Mouse (Mus musculus): ENCODE results near the gene Igf2bp2. TPM values are rescaled to one million over a fixed set of nuclear protein-coding genes. Genes with fewer than 3 reads are reported as not detected.
A peak's percentile ranks its signal among the peaks of the same experiment; 100 is the strongest.

Igf2bp2 gene
- polyA plus RNA-seq, 1 experiment from 2014 or later: 146 TPM

GRCm38 (mm10) chr16:22178793-22179192, 15.7 kb upstream of the Igf2bp2 start:
- ATAC-seq (ENCODE audit: insufficient number of reproducible peaks, insufficient read depth, low FRiP score, low read depth): no peak
- Histone ChIP-seq H3K27ac (ENCODE audit: low read length) (no peak overlapping the region), H3K36me3 (ENCODE audit: control insufficient read depth, insufficient read depth, low read length) (no peaks in the 10 kb centered on the region), H3K4me2 (replicated peaks; ENCODE audit: low read depth, low read length) (no peak overlapping the region), H3K9me3 (ENCODE audit: control insufficient read depth, low read depth, low read length) (no peaks in the 10 kb centered on the region; the same call in 1 of the 2 replicates), H3K27me3 (ENCODE audit: control insufficient read depth, insufficient read depth, low read length) (no peaks in the 10 kb centered on the region), H3K4me3 (ENCODE audit: low read depth, low read length) (no peak overlapping the region), H3K9ac (replicated peaks; ENCODE audit: low read depth, low read length) (no peak overlapping the region), H3K4me1 (ENCODE audit: control insufficient read depth, insufficient read depth, low read length) (0 out of 2 replicates have a peak, but pooled peaks cover 2% of the 10 kb centered on the region)
- WGBS: 72% methylated on average over 3 of the region's 3 CpGs

- Histone ChIP-seq H3K4me1 (ENCODE audit: control insufficient read depth, insufficient read depth, low read length) (0 out of 2 replicates have a peak, but pooled peaks cover 2% of the 10 kb centered on the region), H3K4me3 (ENCODE audit: low read depth, low read length) (no peak overlapping the region), H3K36me3 (ENCODE audit: control insufficient read depth, insufficient read depth, low read length) (no peaks in the 10 kb centered on the region), H3K9ac (replicated peaks; ENCODE audit: low read depth, low read length) (no peak overlapping the region), H3K4me2 (replicated peaks; ENCODE audit: low read depth, low read length) (no peak overlapping the region), H3K9me3 (ENCODE audit: control insufficient read depth, low read depth, low read length) (no peaks in the 10 kb centered on the region; the same call in 1 of the 2 replicates), H3K27ac (ENCODE audit: low read length) (no peak overlapping the region), H3K27me3 (ENCODE audit: control insufficient read depth, insufficient read depth, low read length) (no peaks in the 10 kb centered on the region)
- no peak for ATAC-seq (ENCODE audit: insufficient number of reproducible peaks, insufficient read depth, low FRiP score, low read depth)
- 69% methylated on average over 2 of the region's 2 CpGs for WGBS
Observed at GRCm38 (mm10) chr16:22177999-22178398, 14.9 kb upstream of the Igf2bp2 start.

- no peaks in the 10 kb centered on the region for H3K27me3 ChIP-seq (ENCODE audit: control insufficient read depth, insufficient read depth, low read length)
- H3K4me1 ChIP-seq (ENCODE audit: control insufficient read depth, insufficient read depth, low read length): peaks cover 8% of the 10 kb centered on the region
- no peak overlapping the region for H3K4me3 ChIP-seq (ENCODE audit: low read depth, low read length)
- H3K36me3 ChIP-seq (ENCODE audit: control insufficient read depth, insufficient read depth, low read length): no peaks in the 10 kb centered on the region
- no peak overlapping the region for H3K4me2 ChIP-seq (replicated peaks; ENCODE audit: low read depth, low read length)
- H3K27ac ChIP-seq (ENCODE audit: low read length): no peak overlapping the region
- ATAC-seq (ENCODE audit: insufficient number of reproducible peaks, insufficient read depth, low FRiP score, low read depth): no peak
- no peaks in the 10 kb centered on the region for H3K9me3 ChIP-seq (ENCODE audit: control insufficient read depth, low read depth, low read length)
- WGBS: 94% methylated on average over 8 of the region's 8 CpGs
- H3K9ac ChIP-seq (replicated peaks; ENCODE audit: low read depth, low read length): no peak overlapping the region
Observed at GRCm38 (mm10) chr16:22168731-22169130, 5.6 kb upstream of the Igf2bp2 start.

- H3K4me1 ChIP-seq (ENCODE audit: control insufficient read depth, insufficient read depth, low read length): peaks cover 8% of the 10 kb centered on the region
- no peak overlapping the region for H3K4me2 ChIP-seq (replicated peaks; ENCODE audit: low read depth, low read length)
- H3K27me3 ChIP-seq (ENCODE audit: control insufficient read depth, insufficient read depth, low read length): no peaks in the 10 kb centered on the region
- no peak for ATAC-seq (ENCODE audit: insufficient number of reproducible peaks, insufficient read depth, low FRiP score, low read depth)
- no peaks in the 10 kb centered on the region for H3K36me3 ChIP-seq (ENCODE audit: control insufficient read depth, insufficient read depth, low read length)
- no peak overlapping the region for H3K9ac ChIP-seq (replicated peaks; ENCODE audit: low read depth, low read length)
- WGBS: 93% methylated on average over 5 of the region's 5 CpGs
- no peaks in the 10 kb centered on the region for H3K9me3 ChIP-seq (ENCODE audit: control insufficient read depth, low read depth, low read length)
- H3K4me3 ChIP-seq (ENCODE audit: low read depth, low read length): no peak overlapping the region
- H3K27ac ChIP-seq (ENCODE audit: low read length): no peak overlapping the region
Observed at GRCm38 (mm10) chr16:22165556-22165955, 2.5 kb upstream of the Igf2bp2 start.

GRCm38 (mm10) chr16:22164446-22164845, 1.3 kb upstream of the Igf2bp2 start:
- 0 out of 2 replicates have a peak overlapping the region, but pooled peaks have one; percentile 96 for H3K4me3 ChIP-seq (ENCODE audit: low read depth, low read length)
- ATAC-seq (ENCODE audit: insufficient number of reproducible peaks, insufficient read depth, low FRiP score, low read depth): no peak
- no peaks in the 10 kb centered on the region for H3K36me3 ChIP-seq (ENCODE audit: control insufficient read depth, insufficient read depth, low read length)
- H3K4me2 ChIP-seq (replicated peaks; ENCODE audit: low read depth, low read length): peak overlapping the region; percentile 80
- H3K4me1 ChIP-seq (ENCODE audit: control insufficient read depth, insufficient read depth, low read length): peaks cover 14% of the 10 kb centered on the region
- H3K9me3 ChIP-seq (ENCODE audit: control insufficient read depth, low read depth, low read length): no peaks in the 10 kb centered on the region
- 34% methylated on average over 8 of the region's 8 CpGs for WGBS
- no peak overlapping the region for H3K27ac ChIP-seq (ENCODE audit: low read length)
- no peaks in the 10 kb centered on the region for H3K27me3 ChIP-seq (ENCODE audit: control insufficient read depth, insufficient read depth, low read length)
- no peak overlapping the region for H3K9ac ChIP-seq (replicated peaks; ENCODE audit: low read depth, low read length)

- Histone ChIP-seq H3K27ac (ENCODE audit: low read length) (peak overlapping the region; percentile 93), H3K4me2 (replicated peaks; ENCODE audit: low read depth, low read length) (peak overlapping the region; percentile 80), H3K4me3 (ENCODE audit: low read depth, low read length) (peak overlapping the region; percentile 96), H3K27me3 (ENCODE audit: control insufficient read depth, insufficient read depth, low read length) (no peaks in the 10 kb centered on the region), H3K9me3 (ENCODE audit: control insufficient read depth, low read depth, low read length) (no peaks in the 10 kb centered on the region), H3K9ac (replicated peaks; ENCODE audit: low read depth, low read length) (peak overlapping the region; percentile 98), H3K4me1 (ENCODE audit: control insufficient read depth, insufficient read depth, low read length) (peaks cover 17% of the 10 kb centered on the region), H3K36me3 (ENCODE audit: control insufficient read depth, insufficient read depth, low read length) (no peaks in the 10 kb centered on the region)
- under 1% methylated on average over 27 of the region's 27 CpGs for WGBS
- ATAC-seq (ENCODE audit: insufficient number of reproducible peaks, insufficient read depth, low FRiP score, low read depth): peak; percentile 54
Observed at GRCm38 (mm10) chr16:22163456-22163851, 355 bp upstream of the Igf2bp2 start.

GRCm38 (mm10) chr16:22162066-22162511, 1.0 kb downstream of the Igf2bp2 start:
- ATAC-seq (ENCODE audit: insufficient number of reproducible peaks, insufficient read depth, low FRiP score, low read depth): peak; percentile 10; the same call in 1 of the 2 replicates
- Histone ChIP-seq H3K9me3 (ENCODE audit: control insufficient read depth, low read depth, low read length) (no peaks in the 10 kb centered on the region), H3K27ac (ENCODE audit: low read length) (peak overlapping the region; percentile 93), H3K27me3 (ENCODE audit: control insufficient read depth, insufficient read depth, low read length) (no peaks in the 10 kb centered on the region), H3K36me3 (ENCODE audit: control insufficient read depth, insufficient read depth, low read length) (no peaks in the 10 kb centered on the region), H3K9ac (replicated peaks; ENCODE audit: low read depth, low read length) (peak overlapping the region; percentile 98), H3K4me2 (replicated peaks; ENCODE audit: low read depth, low read length) (peak overlapping the region; percentile 80), H3K4me3 (ENCODE audit: low read depth, low read length) (peak overlapping the region; percentile 96), H3K4me1 (ENCODE audit: control insufficient read depth, insufficient read depth, low read length) (peaks cover 17% of the 10 kb centered on the region)
- WGBS: 1% methylated on average over 19 of the region's 19 CpGs

- Histone ChIP-seq H3K36me3 (ENCODE audit: control insufficient read depth, insufficient read depth, low read length) (no peaks in the 10 kb centered on the region), H3K9ac (replicated peaks; ENCODE audit: low read depth, low read length) (peak overlapping the region; percentile 98), H3K27me3 (ENCODE audit: control insufficient read depth, insufficient read depth, low read length) (no peaks in the 10 kb centered on the region), H3K4me2 (replicated peaks; ENCODE audit: low read depth, low read length) (peak overlapping the region; percentile 80), H3K4me1 (ENCODE audit: control insufficient read depth, insufficient read depth, low read length) (peaks cover 17% of the 10 kb centered on the region), H3K27ac (ENCODE audit: low read length) (peak overlapping the region; percentile 93), H3K4me3 (ENCODE audit: low read depth, low read length) (peak overlapping the region; percentile 96), H3K9me3 (ENCODE audit: control insufficient read depth, low read depth, low read length) (no peaks in the 10 kb centered on the region)
- WGBS: 0% methylated on average over 69 of the region's 71 CpGs
- no peak for ATAC-seq (ENCODE audit: insufficient number of reproducible peaks, insufficient read depth, low FRiP score, low read depth)
Observed at GRCm38 (mm10) chr16:22161351-22162065, 1.6 kb downstream of the Igf2bp2 start.
